In the genomic region with DNA sequence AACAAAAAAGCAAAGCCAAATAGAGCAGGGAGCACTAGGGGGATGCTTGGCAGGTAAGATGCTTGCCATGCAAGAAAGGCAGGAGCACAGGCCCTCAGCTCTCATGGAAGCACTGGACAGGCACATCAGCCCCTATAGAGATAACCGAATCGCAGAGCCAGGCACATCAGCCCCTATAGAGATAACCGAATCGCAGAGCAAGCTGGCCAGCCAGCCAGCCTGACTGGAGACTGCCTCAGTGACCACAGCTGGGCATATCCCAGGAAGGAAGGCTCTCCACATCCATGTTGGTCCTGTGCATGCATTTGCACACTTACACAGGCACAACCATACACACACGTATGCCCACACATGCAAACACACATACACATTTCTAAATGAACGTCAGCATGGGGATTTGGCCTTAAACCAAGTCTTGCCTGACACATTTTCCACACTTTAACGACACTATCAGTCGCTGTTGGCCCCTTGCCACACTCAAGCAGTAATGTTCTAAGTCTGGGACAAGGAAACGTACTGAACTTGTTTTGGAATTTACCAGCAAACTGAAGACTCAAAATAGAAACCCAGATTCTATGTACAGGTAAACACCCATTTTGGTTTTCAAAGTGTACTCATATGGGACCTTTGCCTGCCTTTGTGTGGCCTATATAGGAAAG, we compare ENCODE assay signal across 12 mouse cellular contexts. TPM values are rescaled to one million over a fixed set of nuclear protein-coding genes. Genes with fewer than 3 reads are reported as not detected.
DNase-seq lines count a peak whose midpoint lies in the region; ATAC-seq and TF ChIP-seq lines count a peak whose summit lies in the region.
"Had no signal": no experiment of that assay in that cellular context is flagged by ENCODE, and none has a peak within 500 bp of the region (broad histone marks: within the 10 kb centered on the region; RNA-seq: fewer than 3 reads in every experiment).

No protein-coding gene starts in this region.

- intact Hi-C loops in heart, postnatal 14 days (cut with DNase I), result no loop called here

- no peak overlapping the region for H3K4me3 ChIP-seq in heart, embryonic 10.5 days
- H3K4me3 ChIP-seq in midbrain, embryonic 16.5 days (ENCODE audit: low read depth, low read length), result no peak overlapping the region
- H3K4me3 ChIP-seq: liver, embryonic 15.5 days had no signal

- peaks cover 6% of the 10 kb centered on the region for H3K4me1 ChIP-seq in heart, embryonic 10.5 days
- no peaks in the 10 kb centered on the region for H3K4me1 ChIP-seq in midbrain, embryonic 16.5 days (ENCODE audit: control insufficient read depth, insufficient read depth, low read length)
- H3K4me1 ChIP-seq: liver, embryonic 15.5 days had no signal

- TF ChIP-seq CTCF in brain, embryonic 14.5 days (IDR thresholded peaks at IDR 0.05; ENCODE audit: borderline replicate concordance, extremely low read depth, insufficient read depth, insufficient read length), result no peak

- no peaks in the 10 kb centered on the region for H3K9me3 ChIP-seq in heart, embryonic 10.5 days
- no peaks in the 10 kb centered on the region for H3K9me3 ChIP-seq in midbrain, embryonic 16.5 days (replicated peaks; ENCODE audit: control insufficient read depth, low read length, poor library complexity, severe bottlenecking)
- H3K9me3 ChIP-seq: liver, embryonic 15.5 days had no signal

- no peaks in the 10 kb centered on the region for H3K36me3 ChIP-seq in heart, embryonic 10.5 days
- no peaks in the 10 kb centered on the region for H3K36me3 ChIP-seq in midbrain, embryonic 16.5 days (ENCODE audit: control insufficient read depth, insufficient read depth, low read length)
- H3K36me3 ChIP-seq: liver, embryonic 15.5 days had no signal

- no peaks in the 10 kb centered on the region for H3K27me3 ChIP-seq in heart, embryonic 10.5 days (ENCODE audit: insufficient read depth, poor library complexity, severe bottlenecking)
- no peaks in the 10 kb centered on the region for H3K27me3 ChIP-seq in midbrain, embryonic 16.5 days (ENCODE audit: control insufficient read depth, insufficient read depth, low read depth, low read length)
- H3K27me3 ChIP-seq: liver, embryonic 15.5 days had no signal

- no peak for ATAC-seq in midbrain, embryonic 16.5 days
- ATAC-seq: forebrain, embryonic 16.5 days had no signal

- H3K27ac ChIP-seq in heart, embryonic 10.5 days, result no peak overlapping the region
- H3K27ac ChIP-seq in midbrain, embryonic 16.5 days (ENCODE audit: low read length), result no peak overlapping the region
- H3K27ac ChIP-seq: hindbrain, embryonic 14.5 days; liver, embryonic 15.5 days had no signal

- TF ChIP-seq POLR2A in brain, embryonic 14.5 days (IDR thresholded peaks at IDR 0.05; ENCODE audit: borderline replicate concordance, extremely low read depth, insufficient read depth, insufficient read length, poor library complexity, severe bottlenecking), result no peak

- peak; percentile 80 for DNase-seq in heart, adult 11 months
- no peak for DNase-seq in heart, embryonic 10.5 days (ENCODE audit: low spot score)
- DNase-seq in brain, embryonic 14.5 days (ENCODE audit: low read depth), result peak; percentile 61
- DNase-seq in heart, postnatal 14 days, result peak; percentile 33 to 48
- DNase-seq in lung, postnatal 10 days, result peak; percentile 58
- DNase-seq in embryo, embryonic 11 days, result no peak
- DNase-seq in thymus, adult 18-20 months, result no peak

- no peak overlapping the region for H3K9ac ChIP-seq in midbrain, embryonic 16.5 days (ENCODE audit: low read depth, low read length)
- H3K9ac ChIP-seq: hindbrain, embryonic 14.5 days; liver, embryonic 15.5 days had no signal

- WGBS in heart, embryonic 10.5 days, result 38% methylated on average over 9 of the region's 9 CpGs
- WGBS in midbrain, embryonic 16.5 days, result 88% methylated on average over 9 of the region's 9 CpGs

- no peak overlapping the region for H3K4me2 ChIP-seq in midbrain, embryonic 16.5 days (ENCODE audit: low read length)
- H3K4me2 ChIP-seq: hindbrain, embryonic 14.5 days; liver, embryonic 15.5 days had no signal

RNA-seq across cellular contexts. Expression of gene Elf5, which starts 31.9 kb away (rescaled TPM):
- not detected in 2 replicates for polyA plus RNA-seq in heart, embryonic 10.5 days (2016; fragmentation: Nextera tagmentation; extraction: Ambion mirVana)
- 0.06 and 0.11 TPM in 2 replicates for polyA plus RNA-seq in brain, embryonic 14.5 days (2012; rRNA removed)
- not detected for total RNA-seq in heart, postnatal 14 days (2021)
- not detected in 2 replicates for polyA plus RNA-seq in midbrain, embryonic 16.5 days (2015; fragmentation: Nextera tagmentation; extraction: Ambion mirVana)
- polyA plus RNA-seq: forebrain, embryonic 16.5 days; hindbrain, embryonic 14.5 days; midbrain, postnatal 0 days had no signal

Comparison
In these comparisons a context has a peak if more than half of its experiments do, and no peak if none do; other contexts are left out.
1. DNase-seq: peak in heart, adult 11 months (single experiment), brain, embryonic 14.5 days (single experiment), heart, postnatal 14 days (2 of 2) and lung, postnatal 10 days (single experiment); none in heart, embryonic 10.5 days (single experiment), embryo, embryonic 11 days (single experiment) and thymus, adult 18-20 months (0 of 2).